Comparison of ENCODE assay signal across 8 mouse cellular contexts in the genomic region with DNA sequence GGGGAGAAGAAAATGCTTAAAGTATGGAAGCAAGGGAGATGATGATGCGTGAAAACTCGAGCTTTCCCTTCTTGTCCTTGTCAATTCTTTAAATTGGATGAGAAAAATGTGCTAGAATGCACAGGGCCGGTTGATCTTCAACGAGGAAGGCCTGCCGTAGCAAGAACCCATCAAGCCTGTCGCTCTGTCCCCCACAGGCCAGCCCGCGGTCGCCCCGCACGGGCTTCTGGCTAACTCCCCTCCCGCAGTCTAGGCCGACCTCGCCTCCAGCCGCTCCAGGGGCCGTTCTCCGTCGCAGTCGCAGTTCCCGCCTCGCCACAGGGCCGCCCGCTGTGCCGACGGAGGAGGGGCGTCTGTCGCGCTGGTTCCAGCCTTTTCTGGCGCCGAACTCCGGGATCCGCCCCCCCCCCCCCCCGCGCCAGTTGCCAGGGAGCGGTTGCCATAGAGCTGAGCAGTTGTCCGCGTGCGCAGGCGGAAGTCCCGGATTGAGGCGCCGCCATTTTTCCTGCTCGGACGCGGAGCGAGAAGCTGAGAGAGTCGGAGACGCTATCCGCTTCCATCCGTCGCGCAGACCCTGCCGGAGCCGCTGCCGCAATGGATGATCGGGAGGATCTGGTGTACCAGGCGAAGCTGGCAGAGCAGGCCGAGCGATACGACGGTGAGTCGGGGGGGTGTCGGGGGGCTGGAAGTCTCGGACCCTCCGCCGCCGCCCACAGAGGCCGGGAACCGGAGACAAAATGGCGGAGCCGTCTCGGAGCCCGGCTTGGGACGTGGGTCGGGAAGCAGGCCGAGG. TPM values are rescaled to one million over a fixed set of nuclear protein-coding genes. Genes with fewer than 3 reads are reported as not detected.
DNase-seq lines count a peak whose midpoint lies in the region; ATAC-seq and TF ChIP-seq lines count a peak whose summit lies in the region.

Gene Ywhae (plus strand): TSS at position 436 of the 793 bp plus-strand sequence.

- ATAC-seq in frontal cortex, adult (ENCODE audit: low TSS enrichment): peak; percentile 82
- peak; percentile 96 for ATAC-seq in lung, postnatal 0 days

- 0 out of 2 replicates have a peak, but pooled peaks have one; percentile 11 for TF ChIP-seq CTCF in lung, postnatal 0 days (IDR thresholded peaks at IDR 0.05)

- peak within 1 kb of the TSS; percentile 100 for H3K27ac ChIP-seq in hindbrain, embryonic 10.5 days
- H3K27ac ChIP-seq in lung, postnatal 0 days (ENCODE audit: low read length): peak within 1 kb of the TSS; percentile 86

- no peaks in the 10 kb centered on the region for H3K27me3 ChIP-seq in hindbrain, embryonic 10.5 days (ENCODE audit: insufficient read depth, poor library complexity, severe bottlenecking)
- H3K27me3 ChIP-seq in lung, postnatal 0 days (replicated peaks; ENCODE audit: insufficient read depth, low read length): no peaks in the 10 kb centered on the region

- H3K4me2 ChIP-seq in lung, postnatal 0 days (replicated peaks; ENCODE audit: low read depth, low read length): peak within 1 kb of the TSS; percentile 77

- peak; percentile 65 for DNase-seq in MEL-GATA-1-ER (ENCODE audit: extremely low read depth, low read depth)
- DNase-seq in cerebellum, adult 8-10 months: peak; percentile 88
- DNase-seq in hindbrain, embryonic 10.5 days (ENCODE audit: low spot score): peak; percentile 99
- peak; percentile 93 for DNase-seq in layer of hippocampus, adult 9-11 months
- DNase-seq in lung, postnatal 0 days (ENCODE audit: low spot score): peak; percentile 97
- DNase-seq in ovary, postnatal 14 days (ENCODE audit: low spot score): peak; percentile 87
- peak; percentile 89 for DNase-seq in thymus, postnatal 25 days

- peak within 1 kb of the TSS; percentile 99 for H3K4me3 ChIP-seq in hindbrain, embryonic 10.5 days
- peak within 1 kb of the TSS; percentile 77 for H3K4me3 ChIP-seq in lung, postnatal 0 days (ENCODE audit: low read depth, low read length)

- TF ChIP-seq EP300 in lung, postnatal 0 days (IDR thresholded peaks at IDR 0.05): peak; percentile 47; the same call in 1 of the 2 replicates

- no peaks in the 10 kb centered on the region for H3K9me3 ChIP-seq in hindbrain, embryonic 10.5 days
- no peaks in the 10 kb centered on the region for H3K9me3 ChIP-seq in lung, postnatal 0 days (ENCODE audit: low read length)

- peak within 1 kb of the TSS; percentile 84 for H3K9ac ChIP-seq in lung, postnatal 0 days (replicated peaks; ENCODE audit: low read depth)

- H3K36me3 ChIP-seq in hindbrain, embryonic 10.5 days: peaks cover 16% of the 10 kb centered on the region
- H3K36me3 ChIP-seq in lung, postnatal 0 days (ENCODE audit: insufficient read depth, low read length): no peaks in the 10 kb centered on the region

- H3K4me1 ChIP-seq in hindbrain, embryonic 10.5 days (replicated peaks): peaks cover 44% of the 10 kb centered on the region
- peaks cover 12% of the 10 kb centered on the region; the same call in 1 of the 2 replicates for H3K4me1 ChIP-seq in lung, postnatal 0 days (ENCODE audit: insufficient read depth, low read depth, low read length)

- under 1% methylated on average over 76 of the region's 76 CpGs for WGBS in hindbrain, embryonic 10.5 days
- under 1% methylated on average over 63 of the region's 76 CpGs for WGBS in lung, postnatal 0 days

RNA-seq across cellular contexts. Expression of gene Ywhae, which starts in this region (rescaled TPM):
- polyA plus RNA-seq in hindbrain, embryonic 10.5 days (2016; fragmentation: Nextera tagmentation; extraction: Ambion mirVana): 1,323 and 1,330 TPM in 2 replicates
- polyA plus RNA-seq in lung, postnatal 0 days (2015; fragmentation: Nextera tagmentation; extraction: Ambion mirVana): 453 and 499 TPM in 2 replicates

Comparison
In these comparisons a context has a peak if more than half of its experiments do, and no peak if none do; other contexts are left out.
1. Peak in every context shown above with its lines: DNase-seq, ATAC-seq, H3K4me3 ChIP-seq and H3K27ac ChIP-seq.